ENCODE assay signal across 10 mouse cellular contexts in the genomic region with DNA sequence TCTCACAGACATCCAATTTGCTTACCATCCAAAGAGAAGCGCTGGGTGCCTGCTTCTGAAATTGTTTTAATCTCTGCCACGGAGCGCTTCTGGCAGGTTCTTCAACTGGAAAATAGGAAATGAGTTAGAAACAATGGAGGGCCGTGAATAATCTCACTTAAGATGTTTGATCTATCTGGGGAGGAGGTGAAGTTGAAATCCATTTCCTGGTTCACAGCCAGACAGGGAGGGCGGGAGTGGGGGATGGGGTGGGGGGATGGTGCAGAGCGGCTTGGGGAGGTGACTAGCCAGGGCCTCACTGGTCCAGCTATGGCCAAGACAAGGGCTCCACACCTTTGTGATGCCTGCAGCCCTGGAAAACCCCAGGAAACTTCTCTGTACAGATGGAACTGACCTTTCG.
DNase-seq lines count a peak whose midpoint lies in the region; ATAC-seq lines count a peak whose summit lies in the region.
"Had no signal": no experiment of that assay in that cellular context is flagged by ENCODE, and none has a peak within 500 bp of the region (broad histone marks: within the 10 kb centered on the region; RNA-seq: fewer than 3 reads in every experiment).

No protein-coding gene starts in this region.

- DNase-seq in lung, postnatal 10 days: no peak
- no peak for DNase-seq in thymus, postnatal 0 days (ENCODE audit: low spot score)
- no peak for DNase-seq in adrenal gland, postnatal 36 days
- DNase-seq in left cerebral cortex, postnatal 36 days (ENCODE audit: low spot score in 2 of 2): no peak
- DNase-seq: cerebellum, adult 8-10 months had no signal

- no peak for ATAC-seq in lung, embryonic 15.5 days (ENCODE audit: borderline replicate concordance, extremely low read depth, low FRiP score, low TSS enrichment)
- no peak for ATAC-seq in forebrain, embryonic 12.5 days (ENCODE audit: low FRiP score)
- ATAC-seq in hindbrain, embryonic 15.5 days (ENCODE audit: low FRiP score, low read depth): no peak
- no peak for ATAC-seq in neural tube, embryonic 13.5 days (ENCODE audit: low read depth)

- intact Hi-C loops in left cerebral cortex, postnatal 36 days (cut with DNase I): no loop called here

- peak overlapping the region; percentile 39; the same call in 1 of the 2 replicates for H3K27ac ChIP-seq in lung, embryonic 15.5 days
- H3K27ac ChIP-seq in forebrain, embryonic 12.5 days: peak overlapping the region; percentile 73
- peak overlapping the region; percentile 56 for H3K27ac ChIP-seq in hindbrain, embryonic 15.5 days (replicated peaks)
- H3K27ac ChIP-seq in neural tube, embryonic 13.5 days (replicated peaks): peak overlapping the region; percentile 56

- H3K27me3 ChIP-seq in lung, embryonic 15.5 days: no peaks in the 10 kb centered on the region
- H3K27me3 ChIP-seq in forebrain, embryonic 12.5 days: peaks cover 21% of the 10 kb centered on the region
- H3K27me3 ChIP-seq in hindbrain, embryonic 15.5 days: no peaks in the 10 kb centered on the region
- no peaks in the 10 kb centered on the region for H3K27me3 ChIP-seq in neural tube, embryonic 13.5 days

- H3K9ac ChIP-seq in lung, embryonic 15.5 days: no peak overlapping the region
- H3K9ac ChIP-seq in forebrain, embryonic 12.5 days: peak overlapping the region; percentile 21; the same call in 1 of the 2 replicates
- no peak overlapping the region for H3K9ac ChIP-seq in hindbrain, embryonic 15.5 days
- H3K9ac ChIP-seq in neural tube, embryonic 13.5 days: no peak overlapping the region

- H3K9me3 ChIP-seq in lung, embryonic 15.5 days: no peaks in the 10 kb centered on the region
- H3K9me3 ChIP-seq in forebrain, embryonic 12.5 days: no peaks in the 10 kb centered on the region
- H3K9me3 ChIP-seq in hindbrain, embryonic 15.5 days: no peaks in the 10 kb centered on the region
- H3K9me3 ChIP-seq in neural tube, embryonic 13.5 days: no peaks in the 10 kb centered on the region
- H3K9me3 ChIP-seq: megakaryocyte, embryonic 14.5 days had no signal

- H3K4me3 ChIP-seq in lung, embryonic 15.5 days: no peak overlapping the region
- no peak overlapping the region for H3K4me3 ChIP-seq in forebrain, embryonic 12.5 days (replicated peaks)
- no peak overlapping the region for H3K4me3 ChIP-seq in hindbrain, embryonic 15.5 days
- H3K4me3 ChIP-seq in neural tube, embryonic 13.5 days: no peak overlapping the region
- H3K4me3 ChIP-seq: megakaryocyte, embryonic 14.5 days had no signal

- 14% methylated on average over 7 of the region's 7 CpGs for WGBS in lung, embryonic 15.5 days
- 21% methylated on average over 7 of the region's 7 CpGs for WGBS in forebrain, embryonic 12.5 days
- WGBS in hindbrain, embryonic 15.5 days: 22% methylated on average over 7 of the region's 7 CpGs
- 23% methylated on average over 7 of the region's 7 CpGs for WGBS in neural tube, embryonic 13.5 days

- peaks cover 30% of the 10 kb centered on the region for H3K4me1 ChIP-seq in lung, embryonic 15.5 days
- peaks cover 35% of the 10 kb centered on the region for H3K4me1 ChIP-seq in forebrain, embryonic 12.5 days
- peaks cover 46% of the 10 kb centered on the region for H3K4me1 ChIP-seq in hindbrain, embryonic 15.5 days (replicated peaks)
- peaks cover 51% of the 10 kb centered on the region for H3K4me1 ChIP-seq in neural tube, embryonic 13.5 days (replicated peaks)

- peak overlapping the region; percentile 15; the same call in 1 of the 2 replicates for H3K4me2 ChIP-seq in lung, embryonic 15.5 days
- H3K4me2 ChIP-seq in forebrain, embryonic 12.5 days: no peak overlapping the region
- H3K4me2 ChIP-seq in hindbrain, embryonic 15.5 days: 0 out of 2 replicates have a peak overlapping the region, but pooled peaks have one; percentile 8
- H3K4me2 ChIP-seq in neural tube, embryonic 13.5 days: no peak overlapping the region

- no peaks in the 10 kb centered on the region for H3K36me3 ChIP-seq in lung, embryonic 15.5 days
- H3K36me3 ChIP-seq in forebrain, embryonic 12.5 days (replicated peaks): no peaks in the 10 kb centered on the region
- H3K36me3 ChIP-seq in hindbrain, embryonic 15.5 days: no peaks in the 10 kb centered on the region
- H3K36me3 ChIP-seq in neural tube, embryonic 13.5 days: no peaks in the 10 kb centered on the region

Comparison
In these comparisons a context has a peak if more than half of its experiments do, and no peak if none do; other contexts are left out.
1. H3K4me2 ChIP-seq: peak in lung, embryonic 15.5 days (single experiment) and hindbrain, embryonic 15.5 days (single experiment); none in forebrain, embryonic 12.5 days (single experiment) and neural tube, embryonic 13.5 days (single experiment).
2. Peak in every context shown above with its lines, with median percentiles within 50 percentile points of each other: H3K27ac ChIP-seq.